Mouse (Mus musculus) liver, embryonic 14.5 days (tissue): ENCODE measurements at regions not wholly inside any gene's neighbourhood (a gene's known extent, or its start where the extent isn't known, plus 50 kb on each side); places are given as distances from the start of the nearest gene placed in this dataset.
A peak's percentile ranks its signal among the peaks of the same experiment; 100 is the strongest.

Experiments used
- ATAC-seq: fragments of 200-750 bp; cut with Nextera tagmentation; 2 replicates; pipeline ENCODE4 v1.8.0; 2017; ENCODE audit warnings: moderate number of reproducible peaks, mild to moderate bottlenecking, moderate library complexity; ENCODE audit not compliant: insufficient read depth
- DNase-seq, 3 experiments: peaks; one replicate each; pipeline ENCODE4 v3.0.0-alpha.2; 2012 to 2013; ENCODE audit warnings: low read depth in 3 of 3, low spot score in 3 of 3
- H3K27ac ChIP-seq: fragments of 300-500 bp; sonication (generic); 2 replicates; pipeline ENCODE4 v1.5.1; 2014; ENCODE audit warnings: moderate library complexity, mild to moderate bottlenecking, control low read depth, inconsistent platforms
- H3K27me3 ChIP-seq: fragments of 300-500 bp; sonication (generic); 2 replicates; pipeline ENCODE4 v1.6.1; 2014; ENCODE audit warnings: mild to moderate bottlenecking, low read length, moderate library complexity; ENCODE audit not compliant: control insufficient read depth, insufficient read depth
- H3K36me3 ChIP-seq: fragments of 300-500 bp; sonication (generic); replicated peaks from 2 replicates; pipeline ENCODE4 v1.6.1; 2014; ENCODE audit warnings: low read depth; ENCODE audit not compliant: control insufficient read depth, insufficient read depth
- H3K4me1 ChIP-seq, 2 experiments: fragments of 200-500 bp in 1 of 2; fragments of 300-500 bp in 1 of 2; sonication (generic) in 1 of 2; replicated peaks; 2 replicates each; pipeline ENCODE4 v1.6.1; 2012 to 2014; ENCODE audit warnings: antibody characterized with exemption in 1 of 2, inconsistent platforms in 1 of 2, low read length in 1 of 2; ENCODE audit not compliant: control insufficient read depth in 2 of 2, insufficient read depth in 2 of 2
- H3K4me2 ChIP-seq: fragments of 300-500 bp; sonication (generic); 2 replicates; pipeline ENCODE4 v1.6.1; 2014; ENCODE audit warnings: low read depth, mild to moderate bottlenecking, control low read depth, moderate library complexity
- H3K4me3 ChIP-seq, 2 experiments: fragments of 200-500 bp in 1 of 2; fragments of 300-500 bp in 1 of 2; sonication (generic) in 1 of 2; 2 replicates each; pipeline ENCODE4 v1.5.1; 2012 to 2014; ENCODE audit warnings: low read depth in 2 of 2, low read length in 2 of 2, mild to moderate bottlenecking in 2 of 2, control low read depth in 1 of 2, inconsistent platforms in 1 of 2, moderate library complexity in 1 of 2; ENCODE audit not compliant: insufficient read depth in 1 of 2
- H3K9ac ChIP-seq: fragments of 300-500 bp; sonication (generic); replicated peaks from 2 replicates; pipeline ENCODE4 v1.6.1; 2014; ENCODE audit warnings: mild to moderate bottlenecking, control low read depth, moderate library complexity
- H3K9me3 ChIP-seq: fragments of 300-500 bp; sonication (generic); 2 replicates; pipeline ENCODE4 v1.6.1; 2016; ENCODE audit warnings: low read length, mixed read lengths; ENCODE audit not compliant: control insufficient read depth
- CTCF ChIP-seq: IDR thresholded peaks from 2 replicates; pipeline ENCODE4 v1.5.1; 2016; ENCODE audit warnings: antibody characterized with exemption, low read depth, control low read depth
- EP300 ChIP-seq: IDR thresholded peaks from 2 replicates; pipeline ENCODE4 v1.6.1; 2016; ENCODE audit warnings: antibody characterized with exemption, low read depth
- WGBS: fragments of 180-500 bp; shearing (Covaris S2); extraction: QIAGEN DNeasy Blood & Tissue Kit; methylation state at CpG from one replicate; pipeline ENCODE4 v1.1.7; 2014; ENCODE audit not compliant: insufficient replicate concordance; 5-methylcytosine and 5-hydroxymethylcytosine counted together

DNA sequence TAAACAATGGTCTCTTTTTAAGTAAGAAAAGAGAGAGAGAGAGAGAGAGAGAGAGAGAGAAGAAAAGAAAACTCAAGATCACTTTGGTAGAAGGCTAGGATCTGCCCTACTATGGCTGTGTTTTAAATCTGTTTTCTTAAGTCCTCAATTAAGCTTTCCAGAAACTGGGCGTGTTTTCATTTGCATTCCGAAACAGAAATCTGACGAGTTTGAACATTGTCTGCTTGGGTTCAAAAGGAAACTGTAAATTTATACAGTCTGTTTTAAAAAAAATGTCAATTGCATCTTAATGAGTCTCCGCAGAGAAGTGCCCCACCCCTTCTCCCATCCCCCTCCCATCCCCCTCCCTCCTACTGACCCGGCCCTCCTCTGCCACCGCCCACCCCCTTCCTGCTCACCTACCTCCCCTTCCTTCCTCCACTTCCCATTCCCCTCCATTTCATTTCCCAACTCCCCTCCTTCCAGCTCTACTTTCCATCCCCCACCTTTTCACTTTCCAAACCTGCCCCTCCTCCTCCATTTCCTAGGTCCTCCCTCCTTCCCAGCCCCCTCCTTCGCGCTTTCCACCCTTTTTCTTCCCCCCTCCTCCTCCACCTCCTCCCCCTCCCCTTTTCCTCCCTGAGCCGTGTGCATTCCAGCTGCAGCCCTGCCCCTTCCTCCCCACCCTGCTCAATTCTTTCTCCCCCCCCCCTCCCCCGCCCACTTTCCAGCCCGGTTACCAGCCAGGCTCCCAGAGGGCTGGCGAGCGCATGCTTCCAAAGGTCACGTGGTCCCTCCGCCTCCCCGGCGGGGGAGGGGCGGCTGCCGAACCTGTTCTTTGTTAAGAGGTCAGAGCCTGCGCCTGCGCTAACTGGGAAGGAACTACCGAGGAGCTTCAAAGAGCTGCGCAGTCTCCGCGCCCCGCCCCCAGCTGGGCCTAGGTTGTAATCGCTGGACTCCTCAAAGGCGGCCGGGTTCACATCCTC is 77.7 kb upstream of the Tbl1x start:
- Histone ChIP-seq H3K4me2 (peak overlapping the region; percentile 58), H3K9ac (no peak overlapping the region), H3K36me3 (no peaks in the 10 kb centered on the region), H3K4me1 (peaks cover 0 to 6% of the 10 kb centered on the region in 2 experiments; a peak in 2 of 4 replicates), H3K27ac (no peak overlapping the region), H3K4me3 (peak overlapping the region; percentile 25 to 42), H3K9me3 (no peaks in the 10 kb centered on the region), H3K27me3 (no peaks in the 10 kb centered on the region)
- peak; percentile 66 to 73 (median 70) for DNase-seq
- WGBS, result 10% methylated on average over 26 of the region's 29 CpGs
- peak; percentile 86 for ATAC-seq
- TF ChIP-seq CTCF, result no peak
- TF ChIP-seq EP300, result no peak

DNA sequence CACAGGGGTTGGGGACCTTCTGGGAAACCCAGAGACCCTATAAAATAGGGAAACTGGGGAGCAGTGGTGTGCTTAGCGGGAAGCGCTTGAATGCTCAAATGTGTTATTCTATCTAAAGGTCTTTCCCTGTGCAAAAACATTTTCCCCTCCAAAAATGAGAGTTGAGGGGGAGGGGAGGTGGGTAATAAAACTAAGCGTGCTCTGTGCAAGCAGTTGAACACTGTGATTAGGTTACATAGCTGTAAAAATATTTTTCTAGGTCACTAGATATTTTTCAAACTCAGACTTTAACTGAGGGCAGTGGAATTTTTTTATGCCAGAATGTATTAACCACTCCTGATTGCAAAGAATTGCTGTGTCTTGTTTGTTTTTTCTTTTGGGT is 77.0 kb upstream of the Tbl1x start:
- peak; percentile 5; the same call in 1 of the 2 replicates for ATAC-seq
- WGBS, result 20% methylated on average over 3 of the region's 3 CpGs

DNA sequence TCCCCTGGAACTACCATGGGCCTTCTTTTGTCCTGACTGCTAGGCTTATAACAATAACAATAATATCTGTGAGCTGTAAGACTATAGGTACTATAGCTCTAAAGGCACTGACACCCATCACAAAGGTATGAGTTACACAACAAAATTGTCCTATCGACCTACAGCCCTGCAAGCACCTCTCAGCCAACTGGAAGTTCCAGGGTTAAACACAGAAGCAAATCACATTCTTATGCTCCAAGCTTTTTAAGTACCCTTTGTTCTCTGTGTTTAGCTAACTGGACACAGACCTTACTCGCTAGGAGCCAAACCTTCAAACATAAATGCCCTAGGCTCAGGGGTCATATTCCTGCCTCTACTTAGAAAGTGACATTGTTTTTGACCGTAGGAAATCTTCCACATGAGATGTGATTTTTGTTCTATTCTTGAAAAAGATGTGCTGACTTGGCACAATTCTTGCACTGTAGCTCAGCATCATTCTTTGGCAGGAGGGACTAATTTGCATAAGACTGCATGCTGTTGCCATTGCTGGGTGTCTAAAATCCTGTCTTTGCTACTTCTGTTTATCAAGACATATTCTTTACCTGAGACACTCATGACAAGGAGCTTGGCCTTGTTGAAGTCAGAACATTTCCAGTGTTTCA is 66.8 kb upstream of the Tbl1x start:
- Histone ChIP-seq H3K9me3 (no peaks in the 10 kb centered on the region), H3K4me1 (no peaks in the 10 kb centered on the region; a peak in 2 of 4 replicates), H3K4me2 (no peak overlapping the region), H3K36me3 (no peaks in the 10 kb centered on the region), H3K4me3 (no peak overlapping the region), H3K9ac (no peak overlapping the region), H3K27ac (no peak overlapping the region), H3K27me3 (no peaks in the 10 kb centered on the region)
- ATAC-seq, result no peak
- no peak for TF ChIP-seq CTCF
- TF ChIP-seq EP300, result no peak
- no peak for DNase-seq
- WGBS, result 37% methylated on average over 3 of the region's 3 CpGs

More for the DNA sequence above, 77.0 kb upstream of the Tbl1x start:
- DNase-seq, result no peak
- Histone ChIP-seq H3K9me3 (no peaks in the 10 kb centered on the region), H3K27me3 (no peaks in the 10 kb centered on the region), H3K36me3 (no peaks in the 10 kb centered on the region), H3K4me3 (peak overlapping the region; percentile 10 to 25; a peak in 2 of 4 replicates), H3K9ac (no peak overlapping the region), H3K4me2 (peak overlapping the region; percentile 58), H3K27ac (no peak overlapping the region), H3K4me1 (peaks cover 0 to 6% of the 10 kb centered on the region in 2 experiments; a peak in 2 of 4 replicates)
- TF ChIP-seq CTCF (no peak), EP300 (no peak)

DNA sequence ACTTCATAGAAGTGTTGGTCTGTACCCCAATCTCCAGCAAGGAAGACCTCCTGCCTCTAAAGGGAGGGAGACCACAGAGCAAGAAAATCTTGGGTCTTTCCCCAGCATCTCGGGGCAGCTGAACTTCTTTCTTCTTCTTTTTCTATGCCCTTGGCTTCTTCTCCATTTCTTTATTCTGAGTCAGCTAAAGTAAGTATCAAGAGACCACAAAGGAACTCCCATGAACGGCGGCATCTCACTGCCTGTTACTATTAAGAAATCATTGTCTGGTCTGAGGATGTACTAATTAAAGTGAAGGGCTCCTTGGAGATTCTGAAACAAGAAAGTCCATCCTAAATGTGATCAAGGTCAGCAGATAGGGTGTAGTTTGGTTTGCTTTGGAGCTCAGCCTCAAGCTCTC is 64.1 kb upstream of the Tbl1x start:
- Histone ChIP-seq H3K27ac (no peak overlapping the region), H3K36me3 (no peaks in the 10 kb centered on the region), H3K4me2 (no peak overlapping the region), H3K9ac (no peak overlapping the region), H3K4me1 (no peaks in the 10 kb centered on the region; a peak in 2 of 4 replicates), H3K27me3 (no peaks in the 10 kb centered on the region), H3K4me3 (no peak overlapping the region), H3K9me3 (no peaks in the 10 kb centered on the region)
- ATAC-seq (no peak), DNase-seq (no peak)
- TF ChIP-seq EP300, result no peak
- no peak for TF ChIP-seq CTCF
- WGBS, result 53% methylated on average over 3 of the region's 3 CpGs

- H3K9ac ChIP-seq, result no peak overlapping the region
- no peak overlapping the region for H3K4me2 ChIP-seq
- H3K27ac ChIP-seq, result no peak overlapping the region
- H3K4me3 ChIP-seq, result no peak overlapping the region
- H3K4me1 ChIP-seq, result no peaks in the 10 kb centered on the region
- DNase-seq (no peak), ATAC-seq (no peak)
- TF ChIP-seq CTCF (no peak), EP300 (no peak)
- 68% methylated on average over 1 of the region's 1 CpGs for WGBS
- H3K36me3 ChIP-seq, result no peaks in the 10 kb centered on the region
- no peaks in the 10 kb centered on the region for H3K9me3 ChIP-seq
- no peaks in the 10 kb centered on the region for H3K27me3 ChIP-seq
These were observed 58.7 kb upstream of the Tbl1x start for GRCm38 (mm10) chrX:77451977-77452675.
